Mouse (Mus musculus): ENCODE results near the gene Hdac11. TPM values are rescaled to one million over a fixed set of nuclear protein-coding genes. Genes with fewer than 3 reads are reported as not detected.

Gene Hdac11
- 24.4 TPM for polyA plus RNA-seq (2015; fragmentation: Illumina TruSeq; extraction: RNeasy Lipid Tissue Mini Kit (QIAGEN cat#74804); ENCODE audit: insufficient read depth, low read depth, low replicate concordance)

GRCm38 (mm10) chr6:91156554-91157236, at the start of gene Hdac11:
TSS of gene Hdac11 (plus strand) at chr6:91156665.

GRCm38 (mm10) chr6:91116244-91117145, 40.0 kb upstream of the Hdac11 start, which contains the start of gene Nup210:
TSS of gene Nup210 (minus strand) at chr6:91116829.

DNA sequence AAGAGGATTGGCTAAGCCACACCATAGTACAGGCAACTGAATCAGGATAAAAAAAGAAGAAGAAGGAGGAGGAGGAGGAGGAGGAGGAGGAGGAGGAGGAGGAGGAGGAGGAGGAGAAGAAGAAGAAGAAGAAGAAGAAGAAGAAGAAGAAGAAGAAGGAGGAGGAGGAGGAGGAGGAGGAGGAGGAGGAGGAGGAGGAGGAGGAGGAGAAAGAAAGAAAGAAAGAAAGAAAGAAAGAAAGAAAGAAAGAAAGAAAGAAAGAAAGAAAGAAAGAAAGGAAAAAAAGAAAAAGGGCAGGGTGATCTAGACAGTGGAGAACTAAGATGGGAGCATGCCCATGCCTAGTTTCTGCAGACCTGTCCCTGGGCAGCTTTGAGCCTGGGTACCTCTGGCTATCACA, 55.7 kb downstream of the Hdac11 start, which contains the start of gene Fbln2:
Fbln2 (plus strand) TSS at position 301 of the 400 bp plus-strand sequence.

Other genes starting within 250 kb of the Hdac11 start
- gene Iqsec1, start 168.0 kb upstream of the Hdac11 start, polyA plus RNA-seq (2015; fragmentation: Illumina TruSeq; extraction: RNeasy Lipid Tissue Mini Kit (QIAGEN cat#74804); ENCODE audit: insufficient read depth, low read depth, low replicate concordance): 13.0 TPM
- 8.1 TPM for gene Nup210, start 39.8 kb upstream of the Hdac11 start, polyA plus RNA-seq (2015; fragmentation: Illumina TruSeq; extraction: RNeasy Lipid Tissue Mini Kit (QIAGEN cat#74804); ENCODE audit: insufficient read depth, low read depth, low replicate concordance)
- 65.8 TPM for gene Fbln2, start 55.8 kb downstream of the Hdac11 start, polyA plus RNA-seq (2015; fragmentation: Illumina TruSeq; extraction: RNeasy Lipid Tissue Mini Kit (QIAGEN cat#74804); ENCODE audit: insufficient read depth, low read depth, low replicate concordance)

All from pancreas, adult 10 weeks (tissue).